Mouse (Mus musculus): ENCODE data around the gene Hsd17b13. TPM values are rescaled to one million over a fixed set of nuclear protein-coding genes. Genes with fewer than 3 reads are reported as not detected.

The Hsd17b13 gene
- polyA plus RNA-seq, 1 experiment from 2014 or later = not detected

DNA sequence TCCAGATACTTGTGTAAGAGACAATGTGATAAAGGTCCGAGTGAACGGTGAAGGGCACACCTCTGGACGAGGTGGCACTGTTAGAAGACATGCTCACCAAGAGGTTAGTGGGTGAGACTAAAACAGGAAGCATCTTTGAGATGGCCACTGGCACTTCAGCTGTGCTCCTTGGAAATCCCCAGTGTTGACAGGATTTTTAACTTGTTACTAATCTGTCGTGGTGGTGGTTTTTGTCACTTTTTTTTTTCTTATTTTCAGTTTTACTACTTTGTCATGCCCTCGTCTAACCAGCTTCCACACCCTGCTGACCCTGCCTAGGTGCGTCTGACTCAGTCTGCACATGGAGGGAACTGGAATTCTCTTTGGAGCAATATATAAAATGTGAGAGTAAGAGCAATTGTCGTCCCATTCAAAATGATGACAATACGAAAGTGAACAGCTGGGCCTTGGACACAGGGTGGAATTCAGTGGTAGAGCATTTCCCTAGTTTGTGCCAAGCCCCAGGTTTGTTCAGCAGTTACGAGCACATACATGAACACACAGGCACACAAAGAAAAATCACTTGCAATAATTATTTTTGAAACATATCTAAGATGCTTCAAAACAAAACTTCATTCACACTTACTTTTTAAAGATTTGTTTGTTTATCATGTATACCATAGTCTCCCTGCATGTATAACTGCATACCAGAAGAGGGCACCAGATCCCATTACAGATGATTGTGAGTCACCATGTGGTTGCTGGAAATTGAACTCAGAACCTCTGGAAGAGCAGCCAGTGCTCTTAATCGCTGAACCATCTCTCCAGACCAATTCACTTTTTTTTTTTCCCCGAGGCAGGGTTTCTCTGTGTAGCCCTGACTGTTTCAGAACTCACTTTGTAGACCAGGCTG, 62.6 kb downstream of the Hsd17b13 start:
- no peaks in the 10 kb centered on the region for H3K9me3 ChIP-seq (ENCODE audit: control insufficient read depth, low read length)
- 73% methylated on average over 11 of the region's 11 CpGs for whole genome bisulfite sequencing

DNA sequence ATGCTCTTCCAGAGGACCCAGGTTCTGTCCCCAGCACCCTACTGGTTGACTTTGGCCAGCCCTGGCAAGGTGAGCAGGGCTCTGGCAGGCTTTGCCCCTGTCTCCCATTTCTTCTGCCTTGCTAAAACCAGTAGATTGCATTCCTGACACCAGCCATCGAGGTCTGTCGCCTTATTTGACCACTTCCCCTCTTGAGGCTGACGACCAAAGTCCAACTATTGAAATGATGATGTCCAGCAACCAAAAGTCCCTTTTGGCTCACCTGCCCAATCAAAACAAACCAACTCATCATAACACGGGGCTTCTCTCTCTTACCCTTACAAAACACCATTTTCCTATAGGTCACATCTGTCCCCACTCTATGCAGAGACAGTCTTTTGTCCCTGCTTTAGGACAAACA, 64.1 kb downstream of the Hsd17b13 start:
- no peak overlapping the region for H3K4me3 ChIP-seq (ENCODE audit: low read depth, low read length)
- ATAC-seq (ENCODE audit: insufficient number of reproducible peaks, low FRiP score, low TSS enrichment, low read depth) = no peak
- H3K27me3 ChIP-seq (ENCODE audit: control insufficient read depth, insufficient read depth, low read length) = no peaks in the 10 kb centered on the region
- H3K9me3 ChIP-seq (ENCODE audit: control insufficient read depth, low read length) = no peaks in the 10 kb centered on the region
- H3K4me1 ChIP-seq (ENCODE audit: control insufficient read depth, insufficient read depth, low read length) = peaks cover 5% of the 10 kb centered on the region; the same call in 1 of the 2 replicates
- H3K36me3 ChIP-seq (ENCODE audit: control insufficient read depth, insufficient read depth, low read length) = no peaks in the 10 kb centered on the region
- no peak overlapping the region for H3K9ac ChIP-seq (ENCODE audit: low read length)
- H3K4me2 ChIP-seq (ENCODE audit: low read depth, severe bottlenecking) = no peak overlapping the region
- WGBS = 69% methylated on average over 4 of the region's 4 CpGs
- H3K27ac ChIP-seq (replicated peaks; ENCODE audit: low read depth, low read length) = no peak overlapping the region
- no peak for DNase-seq (ENCODE audit: low spot score)

More for the DNA sequence above, 62.6 kb downstream of the Hsd17b13 start:
- Histone ChIP-seq H3K9ac (ENCODE audit: low read length) (no peak overlapping the region), H3K27ac (replicated peaks; ENCODE audit: low read depth, low read length) (no peak overlapping the region), H3K4me2 (ENCODE audit: low read depth, severe bottlenecking) (no peak overlapping the region), H3K4me3 (ENCODE audit: low read depth, low read length) (no peak overlapping the region), H3K27me3 (ENCODE audit: control insufficient read depth, insufficient read depth, low read length) (no peaks in the 10 kb centered on the region), H3K36me3 (ENCODE audit: control insufficient read depth, insufficient read depth, low read length) (no peaks in the 10 kb centered on the region), H3K4me1 (ENCODE audit: control insufficient read depth, insufficient read depth, low read length) (peaks cover 5% of the 10 kb centered on the region; the same call in 1 of the 2 replicates)
- DNase-seq (ENCODE audit: low spot score) (no peak), ATAC-seq (ENCODE audit: insufficient number of reproducible peaks, low FRiP score, low TSS enrichment, low read depth) (no peak)

DNA sequence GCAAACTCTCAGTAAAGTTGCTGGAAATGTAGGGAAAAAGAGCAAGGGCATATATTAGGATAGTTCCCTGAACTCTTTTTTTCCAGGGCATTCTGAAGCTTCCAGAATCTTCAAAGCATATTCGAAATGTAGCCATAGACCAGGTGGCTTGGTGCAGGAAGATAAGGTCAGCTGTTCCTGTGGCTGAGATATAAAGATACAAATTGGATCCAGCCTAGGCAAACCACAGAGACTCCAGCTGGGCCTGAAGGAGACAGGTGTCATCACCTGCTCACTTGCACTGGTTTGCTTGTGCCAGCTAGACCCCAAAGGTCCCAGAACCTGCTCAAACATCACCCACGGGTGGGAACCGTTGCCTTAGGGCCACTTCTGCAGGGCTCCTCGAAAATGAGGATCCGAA, 65.7 kb downstream of the Hsd17b13 start:
- DNase-seq (ENCODE audit: low spot score) (no peak), ATAC-seq (ENCODE audit: insufficient number of reproducible peaks, low FRiP score, low TSS enrichment, low read depth) (no peak)
- Histone ChIP-seq H3K4me1 (ENCODE audit: control insufficient read depth, insufficient read depth, low read length) (no peaks in the 10 kb centered on the region), H3K4me3 (ENCODE audit: low read depth, low read length) (no peak overlapping the region), H3K9me3 (ENCODE audit: control insufficient read depth, low read length) (no peaks in the 10 kb centered on the region), H3K27me3 (ENCODE audit: control insufficient read depth, insufficient read depth, low read length) (no peaks in the 10 kb centered on the region), H3K4me2 (ENCODE audit: low read depth, severe bottlenecking) (no peak overlapping the region), H3K9ac (ENCODE audit: low read length) (no peak overlapping the region), H3K36me3 (ENCODE audit: control insufficient read depth, insufficient read depth, low read length) (no peaks in the 10 kb centered on the region), H3K27ac (replicated peaks; ENCODE audit: low read depth, low read length) (no peak overlapping the region)
- WGBS = 85% methylated on average over 5 of the region's 5 CpGs

DNA sequence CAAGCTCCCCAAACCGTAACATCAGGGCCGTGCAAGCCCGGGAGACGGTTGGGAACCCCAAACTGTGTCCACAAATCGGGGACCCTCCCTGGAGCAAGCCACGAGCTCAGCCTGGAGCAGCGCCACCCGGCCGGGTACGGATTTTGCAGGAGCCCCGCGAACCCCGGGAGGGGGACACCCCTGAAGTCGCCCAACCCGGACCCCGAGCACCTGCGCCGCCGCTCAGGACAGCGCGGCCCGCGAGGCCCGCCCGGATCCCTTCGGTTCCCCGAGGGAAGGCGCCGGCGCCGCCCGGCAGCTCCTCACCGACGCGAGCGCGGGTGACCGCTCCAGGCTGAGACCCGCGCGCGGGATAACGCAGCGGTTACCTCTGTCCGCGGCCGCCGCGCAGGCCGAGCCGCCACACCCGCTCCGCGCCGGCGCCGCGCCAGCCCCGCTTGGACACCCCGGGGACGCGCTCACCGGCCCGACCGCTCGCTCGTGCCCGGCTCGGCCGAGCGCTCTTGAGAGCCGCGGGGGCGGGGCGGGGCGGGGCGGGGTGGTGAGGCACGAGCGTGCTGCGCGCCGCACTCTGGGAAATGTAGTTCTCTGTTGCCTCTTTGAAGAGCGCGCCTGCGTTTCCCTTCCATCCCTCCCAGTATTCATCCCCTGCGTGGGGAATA, 66.3 kb downstream of the Hsd17b13 start, which contains the start of gene Klhl8:
TSS of gene Klhl8 (minus strand) at position 512 of the 662 bp plus-strand sequence.
- under 1% methylated on average over 72 of the region's 86 CpGs for WGBS
- Histone ChIP-seq H3K27ac (replicated peaks; ENCODE audit: low read depth, low read length) (no peak within 1 kb of the TSS), H3K4me2 (ENCODE audit: low read depth, severe bottlenecking) (peak within 1 kb of the TSS; percentile 86), H3K4me1 (ENCODE audit: control insufficient read depth, insufficient read depth, low read length) (no peaks in the 10 kb centered on the region), H3K27me3 (ENCODE audit: control insufficient read depth, insufficient read depth, low read length) (no peaks in the 10 kb centered on the region), H3K9me3 (ENCODE audit: control insufficient read depth, low read length) (no peaks in the 10 kb centered on the region), H3K36me3 (ENCODE audit: control insufficient read depth, insufficient read depth, low read length) (no peaks in the 10 kb centered on the region), H3K9ac (ENCODE audit: low read length) (peak within 1 kb of the TSS; percentile 81), H3K4me3 (ENCODE audit: low read depth, low read length) (peak within 1 kb of the TSS; percentile 72)
- ATAC-seq (ENCODE audit: insufficient number of reproducible peaks, low FRiP score, low TSS enrichment, low read depth) (peak; percentile 90), DNase-seq (ENCODE audit: low spot score) (peak; percentile 89)

DNA sequence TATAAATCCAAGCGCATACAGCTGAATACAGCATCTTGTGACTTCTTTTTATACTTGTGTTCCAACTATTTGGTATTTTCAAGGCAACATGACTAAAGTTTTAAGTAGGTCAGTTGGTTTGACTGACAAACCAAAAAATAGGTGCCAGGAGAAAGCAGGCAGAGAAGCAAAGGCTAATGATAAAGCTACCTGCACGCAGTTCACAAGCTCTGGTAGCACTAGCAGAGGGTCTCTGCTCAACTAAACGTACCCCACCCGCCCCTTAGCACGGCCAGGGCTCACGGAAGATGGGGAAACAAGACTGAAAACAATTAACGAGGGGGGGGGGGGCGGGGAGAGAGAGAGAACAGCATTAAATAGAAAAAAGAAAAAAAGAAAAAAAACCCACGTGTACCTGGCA, 67.1 kb downstream of the Hsd17b13 start:
- Histone ChIP-seq H3K4me2 (ENCODE audit: low read depth, severe bottlenecking) (peak overlapping the region; percentile 86), H3K27ac (replicated peaks; ENCODE audit: low read depth, low read length) (no peak overlapping the region), H3K4me3 (ENCODE audit: low read depth, low read length) (peak overlapping the region; percentile 72), H3K27me3 (ENCODE audit: control insufficient read depth, insufficient read depth, low read length) (no peaks in the 10 kb centered on the region), H3K9me3 (ENCODE audit: control insufficient read depth, low read length) (no peaks in the 10 kb centered on the region), H3K36me3 (ENCODE audit: control insufficient read depth, insufficient read depth, low read length) (no peaks in the 10 kb centered on the region), H3K9ac (ENCODE audit: low read length) (no peak overlapping the region), H3K4me1 (ENCODE audit: control insufficient read depth, insufficient read depth, low read length) (no peaks in the 10 kb centered on the region)
- DNase-seq (ENCODE audit: low spot score) (no peak), ATAC-seq (ENCODE audit: insufficient number of reproducible peaks, low FRiP score, low TSS enrichment, low read depth) (no peak)
- 14% methylated on average over 8 of the region's 9 CpGs for WGBS

DNA sequence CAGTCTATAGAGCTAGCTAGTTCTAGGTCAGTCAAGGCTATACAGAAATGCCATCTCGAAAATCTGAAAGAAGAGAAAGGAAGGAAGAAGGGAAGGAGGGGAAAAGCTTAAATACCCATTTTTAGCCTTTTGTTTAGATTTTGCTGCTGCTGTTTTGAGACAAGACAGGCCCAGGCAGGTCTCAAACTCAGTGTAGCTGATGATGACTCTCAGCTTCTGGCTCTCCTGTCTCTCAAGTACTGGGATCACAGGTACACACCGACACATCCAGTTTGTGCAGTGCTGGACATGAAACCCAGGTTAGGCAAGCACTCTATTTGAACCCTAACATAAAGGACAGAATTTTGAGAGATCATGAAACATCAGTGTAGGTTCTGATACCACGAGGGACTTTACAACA, 67.7 kb downstream of the Hsd17b13 start:
- Histone ChIP-seq H3K27ac (replicated peaks; ENCODE audit: low read depth, low read length) (no peak overlapping the region), H3K36me3 (ENCODE audit: control insufficient read depth, insufficient read depth, low read length) (no peaks in the 10 kb centered on the region), H3K9ac (ENCODE audit: low read length) (no peak overlapping the region), H3K4me2 (ENCODE audit: low read depth, severe bottlenecking) (no peak overlapping the region), H3K27me3 (ENCODE audit: control insufficient read depth, insufficient read depth, low read length) (no peaks in the 10 kb centered on the region), H3K4me1 (ENCODE audit: control insufficient read depth, insufficient read depth, low read length) (no peaks in the 10 kb centered on the region), H3K9me3 (ENCODE audit: control insufficient read depth, low read length) (no peaks in the 10 kb centered on the region), H3K4me3 (ENCODE audit: low read depth, low read length) (no peak overlapping the region)
- no peak for DNase-seq (ENCODE audit: low spot score)
- 78% methylated on average over 3 of the region's 3 CpGs for WGBS
- no peak for ATAC-seq (ENCODE audit: insufficient number of reproducible peaks, low FRiP score, low TSS enrichment, low read depth)

DNA sequence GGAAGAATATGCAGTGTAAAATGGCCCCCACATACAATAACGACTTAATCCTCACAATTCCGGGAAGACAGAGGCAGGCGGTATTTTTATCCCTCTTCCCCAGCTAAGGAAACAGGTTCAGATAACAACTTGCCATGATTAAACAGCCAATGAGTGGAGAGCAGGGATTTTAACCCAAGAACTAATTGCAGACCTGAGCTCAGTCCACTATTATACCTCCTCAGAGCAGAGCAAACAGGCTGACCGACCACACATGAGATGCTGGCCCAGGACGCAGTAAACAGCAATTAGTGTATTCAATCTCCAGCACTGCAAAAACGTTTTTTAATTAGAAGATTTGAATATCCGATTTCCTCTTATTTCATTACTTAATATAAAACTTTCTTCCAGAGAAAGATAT, 68.4 kb downstream of the Hsd17b13 start:
- 47% methylated on average over 7 of the region's 7 CpGs for WGBS
- no peak overlapping the region for H3K4me2 ChIP-seq (ENCODE audit: low read depth, severe bottlenecking)
- H3K27me3 ChIP-seq (ENCODE audit: control insufficient read depth, insufficient read depth, low read length) = no peaks in the 10 kb centered on the region
- ATAC-seq (ENCODE audit: insufficient number of reproducible peaks, low FRiP score, low TSS enrichment, low read depth) = no peak
- H3K9ac ChIP-seq (ENCODE audit: low read length) = no peak overlapping the region
- no peak overlapping the region for H3K27ac ChIP-seq (replicated peaks; ENCODE audit: low read depth, low read length)
- H3K36me3 ChIP-seq (ENCODE audit: control insufficient read depth, insufficient read depth, low read length) = no peaks in the 10 kb centered on the region
- H3K4me1 ChIP-seq (ENCODE audit: control insufficient read depth, insufficient read depth, low read length) = no peaks in the 10 kb centered on the region
- H3K4me3 ChIP-seq (ENCODE audit: low read depth, low read length) = no peak overlapping the region
- no peaks in the 10 kb centered on the region for H3K9me3 ChIP-seq (ENCODE audit: control insufficient read depth, low read length)
- DNase-seq (ENCODE audit: low spot score) = no peak

DNA sequence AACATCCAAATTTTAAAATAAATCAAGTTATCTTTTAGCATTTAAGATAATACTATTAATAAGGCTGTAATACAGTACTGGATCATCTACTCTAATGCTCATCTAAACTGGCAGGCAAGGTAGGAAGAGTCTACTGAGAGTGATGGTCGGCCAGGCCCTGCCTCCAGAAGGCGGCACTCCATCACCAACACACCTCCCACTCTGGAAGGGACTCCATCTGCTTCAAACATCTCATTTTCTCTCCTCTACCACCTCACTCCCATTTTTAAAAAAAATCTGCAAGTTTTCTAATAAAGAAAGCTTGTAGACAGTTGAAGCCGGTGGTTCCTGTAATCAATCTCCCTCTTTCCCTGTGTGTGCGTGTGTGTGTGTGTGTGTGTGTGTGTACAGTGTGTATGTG, 69.4 kb downstream of the Hsd17b13 start:
- H3K4me2 ChIP-seq (ENCODE audit: low read depth, severe bottlenecking) = no peak overlapping the region
- no peak overlapping the region for H3K4me3 ChIP-seq (ENCODE audit: low read depth, low read length)
- H3K9ac ChIP-seq (ENCODE audit: low read length) = no peak overlapping the region
- ATAC-seq (ENCODE audit: insufficient number of reproducible peaks, low FRiP score, low TSS enrichment, low read depth) (no peak), DNase-seq (ENCODE audit: low spot score) (no peak)
- no peaks in the 10 kb centered on the region for H3K27me3 ChIP-seq (ENCODE audit: control insufficient read depth, insufficient read depth, low read length)
- H3K27ac ChIP-seq (replicated peaks; ENCODE audit: low read depth, low read length) = no peak overlapping the region
- H3K36me3 ChIP-seq (ENCODE audit: control insufficient read depth, insufficient read depth, low read length) = no peaks in the 10 kb centered on the region
- WGBS = 89% methylated on average over 4 of the region's 4 CpGs
- H3K4me1 ChIP-seq (ENCODE audit: control insufficient read depth, insufficient read depth, low read length) = no peaks in the 10 kb centered on the region
- no peaks in the 10 kb centered on the region for H3K9me3 ChIP-seq (ENCODE audit: control insufficient read depth, low read length)

All from limb, embryonic 11.5 days (tissue).